Mouse (Mus musculus): ENCODE measurements around the gene Ccdc30.

GRCm38 (mm10) chr4:119415072-119415753 is at the start of gene Ccdc30:
- TF ChIP-seq CTCF (IDR thresholded peaks at IDR 0.05; ENCODE audit: low read depth, low read length) (no peak), EP300 (IDR thresholded peaks at IDR 0.05; ENCODE audit: insufficient read depth, low read depth, low read length) (no peak), POLR2A (IDR thresholded peaks at IDR 0.05; ENCODE audit: insufficient read depth, low read length) (no peak)
